Comparison of ENCODE assay signal across 22 mouse cellular contexts in the genomic region with DNA sequence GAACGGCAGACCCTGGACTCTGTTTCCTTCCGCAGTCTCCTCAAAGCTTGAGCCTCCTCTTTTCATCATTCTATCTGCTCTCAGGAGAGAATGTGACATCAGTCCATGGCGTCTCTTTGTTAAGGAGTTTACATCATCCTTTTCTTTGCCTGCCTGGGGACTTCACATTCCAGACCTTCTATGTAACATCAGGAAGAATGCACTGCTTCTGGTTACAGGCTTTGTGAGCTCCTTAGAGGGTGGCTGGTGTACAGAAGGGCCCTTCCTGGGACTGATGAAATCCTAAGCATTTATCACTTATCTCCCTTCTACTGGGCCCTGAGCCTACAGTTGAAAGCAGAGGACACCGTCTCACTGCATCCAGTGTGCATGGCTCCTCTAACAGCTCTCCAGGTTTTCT.
A peak's percentile ranks its signal among the peaks of the same experiment; 100 is the strongest.
DNase-seq lines count a peak whose midpoint lies in the region; ATAC-seq and TF ChIP-seq lines count a peak whose summit lies in the region.
"Had no signal": no experiment of that assay in that cellular context is flagged by ENCODE, and none has a peak within 500 bp of the region (broad histone marks: within the 10 kb centered on the region; RNA-seq: fewer than 3 reads in every experiment).

No protein-coding gene starts in this region.

- H3K9ac ChIP-seq in forebrain, postnatal 0 days = no peak overlapping the region
- H3K9ac ChIP-seq in hindbrain, embryonic 15.5 days = no peak overlapping the region
- H3K9ac ChIP-seq in hindbrain, postnatal 0 days (replicated peaks; ENCODE audit: low read length) = no peak overlapping the region
- H3K9ac ChIP-seq: forebrain, embryonic 12.5 days; liver, embryonic 15.5 days; midbrain, embryonic 12.5 days had no signal

- H3K4me2 ChIP-seq in forebrain, postnatal 0 days (ENCODE audit: low read depth) = no peak overlapping the region
- H3K4me2 ChIP-seq in hindbrain, embryonic 15.5 days = no peak overlapping the region
- H3K4me2 ChIP-seq in hindbrain, postnatal 0 days (ENCODE audit: low read depth, low read length) = no peak overlapping the region
- peak overlapping the region; percentile 32 for H3K4me2 ChIP-seq in myocyte (ENCODE audit: low read depth)
- H3K4me2 ChIP-seq: forebrain, embryonic 12.5 days; liver, embryonic 15.5 days; midbrain, embryonic 12.5 days had no signal

- peak overlapping the region; percentile 9; the same call in 1 of the 2 replicates for H3K27ac ChIP-seq in forebrain, embryonic 10.5 days
- H3K27ac ChIP-seq in forebrain, postnatal 0 days (ENCODE audit: low read depth, low read length) = no peak overlapping the region
- 0 out of 2 replicates have a peak overlapping the region, but pooled peaks have one; percentile 20 for H3K27ac ChIP-seq in hindbrain, embryonic 15.5 days (replicated peaks)
- H3K27ac ChIP-seq in hindbrain, postnatal 0 days = no peak overlapping the region
- H3K27ac ChIP-seq: forebrain, embryonic 12.5 days; layer of hippocampus, adult 2 months; limb, embryonic 10.5 days; liver, embryonic 15.5 days; midbrain, embryonic 12.5 days had no signal

- no peak for TF ChIP-seq POLR2A in myocyte (IDR thresholded peaks at IDR 0.05; ENCODE audit: insufficient read length, low read depth)

- TF ChIP-seq CTCF in forebrain, postnatal 0 days (IDR thresholded peaks at IDR 0.05; ENCODE audit: low read depth) = no peak
- TF ChIP-seq CTCF in hindbrain, postnatal 0 days (IDR thresholded peaks at IDR 0.05; ENCODE audit: low read depth) = no peak

- H3K27me3 ChIP-seq in forebrain, embryonic 10.5 days (ENCODE audit: poor library complexity, severe bottlenecking) = peaks cover 13% of the 10 kb centered on the region
- no peaks in the 10 kb centered on the region for H3K27me3 ChIP-seq in forebrain, postnatal 0 days (ENCODE audit: insufficient read depth, low read length)
- H3K27me3 ChIP-seq in hindbrain, embryonic 15.5 days = no peaks in the 10 kb centered on the region
- H3K27me3 ChIP-seq in hindbrain, postnatal 0 days (ENCODE audit: insufficient read depth, low read length) = no peaks in the 10 kb centered on the region
- no peaks in the 10 kb centered on the region for H3K27me3 ChIP-seq in myocyte (ENCODE audit: control insufficient read depth, insufficient read depth, insufficient read length)
- H3K27me3 ChIP-seq: forebrain, embryonic 12.5 days; liver, embryonic 15.5 days; midbrain, embryonic 12.5 days had no signal

- no peak overlapping the region for H3ac ChIP-seq in myocyte (ENCODE audit: control insufficient read depth, insufficient read length)

- no peaks in the 10 kb centered on the region for H3K9me3 ChIP-seq in forebrain, embryonic 10.5 days
- H3K9me3 ChIP-seq in forebrain, postnatal 0 days (ENCODE audit: low read length) = no peaks in the 10 kb centered on the region
- H3K9me3 ChIP-seq in hindbrain, embryonic 15.5 days = no peaks in the 10 kb centered on the region
- no peaks in the 10 kb centered on the region for H3K9me3 ChIP-seq in hindbrain, postnatal 0 days (ENCODE audit: low read length)
- H3K9me3 ChIP-seq: forebrain, embryonic 12.5 days; limb, embryonic 10.5 days; liver, embryonic 15.5 days; midbrain, embryonic 12.5 days had no signal

- no peak for ATAC-seq in forebrain, postnatal 0 days
- no peak for ATAC-seq in hindbrain, embryonic 15.5 days (ENCODE audit: low FRiP score, low read depth)
- ATAC-seq in hindbrain, postnatal 0 days = no peak
- ATAC-seq: activated CD4-positive, CD25-positive, alpha-beta regulatory T cell, adult 4 months; hindbrain, embryonic 16.5 days; intestine, embryonic 16.5 days had no signal

- H3K36me3 ChIP-seq in forebrain, embryonic 10.5 days (replicated peaks) = no peaks in the 10 kb centered on the region
- no peaks in the 10 kb centered on the region for H3K36me3 ChIP-seq in forebrain, postnatal 0 days (ENCODE audit: insufficient read depth)
- H3K36me3 ChIP-seq in hindbrain, embryonic 15.5 days = no peaks in the 10 kb centered on the region
- H3K36me3 ChIP-seq in hindbrain, postnatal 0 days (ENCODE audit: insufficient read depth, low read length) = no peaks in the 10 kb centered on the region
- H3K36me3 ChIP-seq in myocyte (ENCODE audit: control insufficient read depth, insufficient read depth) = no peaks in the 10 kb centered on the region
- H3K36me3 ChIP-seq: forebrain, embryonic 12.5 days; limb, embryonic 10.5 days; liver, embryonic 15.5 days; midbrain, embryonic 12.5 days had no signal

- H3K79me2 ChIP-seq in myocyte (ENCODE audit: control insufficient read depth, insufficient read depth) = no peaks in the 10 kb centered on the region

- 69% methylated on average over 4 of the region's 4 CpGs for WGBS in forebrain, embryonic 10.5 days
- WGBS in forebrain, postnatal 0 days = 45% methylated on average over 4 of the region's 4 CpGs
- WGBS in hindbrain, embryonic 15.5 days = 53% methylated on average over 4 of the region's 4 CpGs
- WGBS in hindbrain, postnatal 0 days = 60% methylated on average over 4 of the region's 4 CpGs

- no peak overlapping the region for H3K4me3 ChIP-seq in forebrain, embryonic 10.5 days
- no peak overlapping the region for H3K4me3 ChIP-seq in forebrain, postnatal 0 days (ENCODE audit: low read depth, low read length)
- H3K4me3 ChIP-seq in hindbrain, embryonic 15.5 days = no peak overlapping the region
- H3K4me3 ChIP-seq in hindbrain, postnatal 0 days (ENCODE audit: low read length) = no peak overlapping the region
- no peak overlapping the region for H3K4me3 ChIP-seq in myocyte
- H3K4me3 ChIP-seq: forebrain, embryonic 12.5 days; layer of hippocampus, adult 2 months; limb, embryonic 10.5 days; liver, embryonic 15.5 days; midbrain, embryonic 12.5 days had no signal

- no peak for DNase-seq in forebrain, embryonic 10.5 days (ENCODE audit: extremely low spot score, low spot score)
- no peak for DNase-seq in forebrain, postnatal 0 days
- no peak for DNase-seq in hindbrain, postnatal 0 days (ENCODE audit: low spot score)
- peak; percentile 57 for DNase-seq in 3T3-L1 (ENCODE audit: low read depth, low spot score)
- no peak for DNase-seq in adrenal gland, postnatal 36 days
- DNase-seq: adrenal gland, adult 8-10 months; cerebellum, adult 2 months; cerebellum, postnatal 36 days; kidney, adult 9 months; kidney, postnatal 14 days; liver; thymus, postnatal 14 days had no signal

- H3K4me1 ChIP-seq in forebrain, embryonic 10.5 days = peaks cover 27% of the 10 kb centered on the region
- no peaks in the 10 kb centered on the region for H3K4me1 ChIP-seq in forebrain, postnatal 0 days (ENCODE audit: insufficient read depth)
- 0 out of 2 replicates have a peak, but pooled peaks cover 10% of the 10 kb centered on the region for H3K4me1 ChIP-seq in hindbrain, embryonic 15.5 days (replicated peaks)
- H3K4me1 ChIP-seq in hindbrain, postnatal 0 days (ENCODE audit: insufficient read depth, low read length) = peaks cover 7% of the 10 kb centered on the region; the same call in 1 of the 2 replicates
- H3K4me1 ChIP-seq: liver, embryonic 15.5 days had no signal

TF ChIP-seq in myocyte, 11 proteins besides CTCF, POLR2A, EP300 and RAD21:
- no peak for TF ChIP-seq MYOG (IDR thresholded peaks at IDR 0.05; ENCODE audit: control insufficient read depth in 1 of 3, insufficient read depth in 1 of 3, insufficient read length in 2 of 3, low read depth in 2 of 3)
- no peak for TF ChIP-seq USF1 (IDR thresholded peaks at IDR 0.05; ENCODE audit: low read depth)
- TF ChIP-seq POLR2AphosphoS2 (IDR thresholded peaks at IDR 0.05; ENCODE audit: insufficient read length, low read depth) = no peak
- no peak; the same call in 1 of the 2 replicates for TF ChIP-seq CEBPB (IDR thresholded peaks at IDR 0.05; ENCODE audit: insufficient read depth, poor library complexity, severe bottlenecking)

Comparison
In these comparisons a context has a peak if more than half of its experiments do, and no peak if none do; other contexts are left out.
1. H3K27ac ChIP-seq: peak in forebrain, embryonic 10.5 days (single experiment) and hindbrain, embryonic 15.5 days (single experiment); none in forebrain, postnatal 0 days (single experiment) and hindbrain, postnatal 0 days (single experiment).